Mouse (Mus musculus): ENCODE results near the gene Pakap.

DNA sequence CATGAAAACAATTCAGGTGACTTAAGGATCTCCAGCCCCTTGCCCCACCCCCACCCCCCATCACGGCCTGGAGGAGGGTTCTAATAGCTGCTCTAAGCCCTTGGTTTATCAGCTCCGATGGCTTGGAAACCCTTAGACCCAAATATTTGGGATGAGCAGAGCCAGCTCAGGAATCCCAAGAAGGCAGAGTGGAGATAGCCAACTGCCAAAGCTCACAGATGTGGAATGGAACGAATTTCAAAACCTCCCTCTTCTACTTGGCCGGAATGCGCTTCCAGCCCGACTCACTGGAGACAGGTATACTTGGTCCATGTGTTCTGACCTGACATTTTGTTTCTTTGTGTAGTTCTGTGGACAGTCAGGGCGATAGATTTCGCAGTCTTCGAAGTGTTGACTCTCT lies 261.2 kb downstream of the Pakap start:
- TF ChIP-seq CTCF (IDR thresholded peaks at IDR 0.05; ENCODE audit: control insufficient read depth, insufficient read depth, insufficient read length) (no peak), USF1 (IDR thresholded peaks at IDR 0.05; ENCODE audit: low read depth) (no peak), MAX (IDR thresholded peaks at IDR 0.05) (no peak), MYOG (IDR thresholded peaks at IDR 0.05; ENCODE audit: control insufficient read depth, extremely low read depth, insufficient read length) (no peak)
